Mouse (Mus musculus) gastrocnemius, adult 18-20 months (tissue): ENCODE data around the gene Myo6. TPM values are rescaled to one million over a fixed set of nuclear protein-coding genes. Genes with fewer than 3 reads are reported as not detected.

Source experiments
- total RNA-seq, 2 experiments: library from RNA; stranded (reverse); gene quantifications; 2 replicates each; pipeline ENCODE4 v1.2.3; 2021

The Myo6 gene
- total RNA-seq, 2 experiments from 2014 or later: 7.1 to 8.8 TPM

Other genes with a start within 250 kb of the Myo6 start
- 100 to 1,000 TPM in 1 of 2 experiments, 10 to 100 TPM in 1; 84.8 to 101 TPM for gene Filip1, start 152.2 kb upstream of the Myo6 start, total RNA-seq
- gene Senp6, start 98.1 kb upstream of the Myo6 start, total RNA-seq: 10 to 100 TPM; 52.2 to 63.9 TPM